Mouse (Mus musculus) cerebellum, adult 9-10 months (tissue): ENCODE results near the gene Wipf1.
"Not testable (repeated sequence)": the region's sequence is repeated elsewhere in the genome, so short reads cannot be mapped to it uniquely, and the experiment has no call there.

Source experiments
- DNase-seq: peaks from one replicate; pipeline ENCODE4 v3.0.0; 2022

The Wipf1 gene

GRCm38 (mm10) chr2:73529356-73530330, at the start of gene Wipf1:
Gene Wipf1, minus strand, starts transcription at chr2:73529734.
- peak; percentile 5 for DNase-seq

- no peak for DNase-seq
These were observed 49.6 kb upstream of the Wipf1 start for GRCm38 (mm10) chr2:73579168-73579567.

GRCm38 (mm10) chr2:73574418-73574817, 44.9 kb upstream of the Wipf1 start:
- DNase-seq, result no peak

GRCm38 (mm10) chr2:73573556-73573955, 44.0 kb upstream of the Wipf1 start:
- no peak for DNase-seq

- DNase-seq, result peak; percentile 73
These were observed 43.2 kb upstream of the Wipf1 start for GRCm38 (mm10) chr2:73572539-73573372.

GRCm38 (mm10) chr2:73571901-73572300, 42.4 kb upstream of the Wipf1 start:
- DNase-seq, result no peak

- no peak for DNase-seq
These were observed 41.8 kb upstream of the Wipf1 start for GRCm38 (mm10) chr2:73571304-73571703.

- peak; percentile 43 for DNase-seq
These were observed 37.6 kb upstream of the Wipf1 start for GRCm38 (mm10) chr2:73566989-73567605.

- no peak for DNase-seq
These were observed 36.6 kb upstream of the Wipf1 start for GRCm38 (mm10) chr2:73566162-73566561.

GRCm38 (mm10) chr2:73563690-73564089, 34.2 kb upstream of the Wipf1 start:
- DNase-seq, result no peak

- no peak for DNase-seq
These were observed 33.1 kb upstream of the Wipf1 start for GRCm38 (mm10) chr2:73562656-73563055.

GRCm38 (mm10) chr2:73561665-73562063, 32.1 kb upstream of the Wipf1 start:
- no peak for DNase-seq

- DNase-seq, result no peak
These were observed 31.5 kb upstream of the Wipf1 start for GRCm38 (mm10) chr2:73560899-73561664.

- no peak for DNase-seq
These were observed 30.9 kb upstream of the Wipf1 start for GRCm38 (mm10) chr2:73560445-73560844.

GRCm38 (mm10) chr2:73557956-73558355, 28.4 kb upstream of the Wipf1 start:
- no peak for DNase-seq

GRCm38 (mm10) chr2:73557061-73557460, 27.5 kb upstream of the Wipf1 start:
- not testable (repeated sequence) for DNase-seq

GRCm38 (mm10) chr2:73554389-73554788, 24.9 kb upstream of the Wipf1 start:
- no peak for DNase-seq

GRCm38 (mm10) chr2:73552926-73553325, 23.4 kb upstream of the Wipf1 start:
- DNase-seq, result no peak

GRCm38 (mm10) chr2:73550725-73551124, 21.2 kb upstream of the Wipf1 start:
- DNase-seq, result no peak

- DNase-seq, result no peak
These were observed 19.0 kb upstream of the Wipf1 start for GRCm38 (mm10) chr2:73548542-73548941.

- no peak for DNase-seq
These were observed 17.7 kb upstream of the Wipf1 start for GRCm38 (mm10) chr2:73547256-73547655.

- DNase-seq, result no peak
These were observed 16.0 kb upstream of the Wipf1 start for GRCm38 (mm10) chr2:73545556-73545955.
